Mouse (Mus musculus) liver, postnatal 0 days (tissue): ENCODE data around the gene Adipor2. TPM values are rescaled to one million over a fixed set of nuclear protein-coding genes. Genes with fewer than 3 reads are reported as not detected.

ENCODE experiments used
- ATAC-seq: fragments of 200-750 bp; cut with Nextera tagmentation; 2 replicates; pipeline ENCODE4 v1.8.0; 2017; ENCODE audit warnings: mild to moderate bottlenecking, moderate library complexity
- DNase-seq: peaks from one replicate; pipeline ENCODE4 v3.0.0-alpha.2; 2016
- H3K27ac ChIP-seq: fragments of 300-500 bp; sonication (generic); 2 replicates; pipeline ENCODE4 v1.5.1; 2014; ENCODE audit warnings: antibody characterized with exemption, moderate library complexity, mild to moderate bottlenecking, low read depth
- H3K27me3 ChIP-seq: fragments of 300-500 bp; sonication (generic); 2 replicates; pipeline ENCODE4 v1.6.1; 2014; ENCODE audit warnings: low read length, control low read depth, mixed read lengths; ENCODE audit not compliant: insufficient read depth
- H3K36me3 ChIP-seq: fragments of 300-500 bp; sonication (generic); replicated peaks from 2 replicates; pipeline ENCODE4 v1.6.1; 2014; ENCODE audit warnings: mild to moderate bottlenecking, control low read depth, low read length, moderate library complexity, mixed read lengths; ENCODE audit not compliant: insufficient read depth
- H3K4me1 ChIP-seq: fragments of 300-500 bp; sonication (generic); 2 replicates; pipeline ENCODE4 v1.6.1; 2014; ENCODE audit warnings: antibody characterized with exemption, mild to moderate bottlenecking, control low read depth; ENCODE audit not compliant: insufficient read depth
- H3K4me2 ChIP-seq: fragments of 300-500 bp; sonication (generic); 2 replicates; pipeline ENCODE4 v1.6.1; 2014; ENCODE audit warnings: low read depth, mild to moderate bottlenecking, low read length, moderate library complexity, mixed read lengths
- H3K4me3 ChIP-seq: fragments of 300-500 bp; sonication (generic); 2 replicates; pipeline ENCODE4 v1.5.1; 2014; ENCODE audit warnings: low read depth, low read length
- H3K9ac ChIP-seq: fragments of 300-500 bp; sonication (generic); replicated peaks from 2 replicates; pipeline ENCODE4 v1.6.1; 2014; ENCODE audit warnings: mild to moderate bottlenecking, moderate library complexity
- H3K9me3 ChIP-seq: fragments of 300-500 bp; sonication (generic); 2 replicates; pipeline ENCODE4 v1.6.1; 2016; ENCODE audit warnings: mild to moderate bottlenecking, control low read depth, low read length, mixed read lengths
- CTCF ChIP-seq: sonication (generic); IDR thresholded peaks from 2 replicates; pipeline ENCODE4 v1.5.1; 2016; ENCODE audit warnings: antibody characterized with exemption, low read depth
- EP300 ChIP-seq: IDR thresholded peaks from 2 replicates; pipeline ENCODE4 v1.6.1; 2016; ENCODE audit warnings: antibody characterized with exemption, low read depth, mild to moderate bottlenecking
- WGBS: fragments of 180-500 bp; shearing (Covaris S2); extraction: QIAGEN DNeasy Blood & Tissue Kit; methylation state at CpG from one replicate; pipeline ENCODE4 v1.1.7; 2014; ENCODE audit not compliant: insufficient replicate concordance; 5-methylcytosine and 5-hydroxymethylcytosine counted together
- polyA plus RNA-seq: library from polyadenylated mRNA; unstranded; fragments of >200 nt; fragmentation: Nextera tagmentation; extraction: Ambion mirVana; gene quantifications from 2 replicates; pipeline ENCODE4 v1.2.1, GENCODE M21; 2015

Adipor2 gene
- polyA plus RNA-seq, 1 experiment from 2014 or later: 58.6 TPM

GRCm38 (mm10) chr6:119321752-119322151 lies 95.8 kb downstream of the Adipor2 start:
- Histone ChIP-seq H3K36me3 (no peaks in the 10 kb centered on the region), H3K4me3 (no peak overlapping the region), H3K27ac (no peak overlapping the region), H3K4me1 (no peaks in the 10 kb centered on the region), H3K4me2 (no peak overlapping the region), H3K9me3 (0 out of 2 replicates have a peak, but pooled peaks cover 2% of the 10 kb centered on the region), H3K27me3 (0 out of 2 replicates have a peak, but pooled peaks cover 3% of the 10 kb centered on the region), H3K9ac (no peak overlapping the region)
- no peak for ATAC-seq
- TF ChIP-seq CTCF (no peak), EP300 (no peak)
- WGBS: 66% methylated on average over 7 of the region's 7 CpGs
- no peak for DNase-seq

- Histone ChIP-seq H3K4me2 (no peak overlapping the region), H3K36me3 (no peaks in the 10 kb centered on the region), H3K9ac (no peak overlapping the region), H3K9me3 (0 out of 2 replicates have a peak, but pooled peaks cover 2% of the 10 kb centered on the region), H3K27me3 (0 out of 2 replicates have a peak, but pooled peaks cover 3% of the 10 kb centered on the region), H3K4me3 (no peak overlapping the region), H3K4me1 (no peaks in the 10 kb centered on the region), H3K27ac (no peak overlapping the region)
- TF ChIP-seq CTCF (no peak), EP300 (no peak)
- 42% methylated on average over 16 of the region's 16 CpGs for WGBS
- no peak for ATAC-seq
- DNase-seq: peak; percentile 33
These were observed 97.0 kb downstream of the Adipor2 start for GRCm38 (mm10) chr6:119320481-119320880.

GRCm38 (mm10) chr6:119319358-119319757 lies 98.1 kb downstream of the Adipor2 start:
- Histone ChIP-seq H3K27ac (no peak overlapping the region), H3K4me2 (no peak overlapping the region), H3K4me3 (no peak overlapping the region), H3K36me3 (no peaks in the 10 kb centered on the region), H3K9me3 (0 out of 2 replicates have a peak, but pooled peaks cover 2% of the 10 kb centered on the region), H3K9ac (no peak overlapping the region), H3K27me3 (0 out of 2 replicates have a peak, but pooled peaks cover 3% of the 10 kb centered on the region), H3K4me1 (no peaks in the 10 kb centered on the region)
- no peak for DNase-seq
- 64% methylated on average over 2 of the region's 2 CpGs for WGBS
- TF ChIP-seq CTCF: peak; percentile 46
- TF ChIP-seq EP300: no peak
- no peak for ATAC-seq

- Histone ChIP-seq H3K36me3 (no peaks in the 10 kb centered on the region), H3K4me3 (no peak overlapping the region), H3K4me1 (no peaks in the 10 kb centered on the region), H3K9ac (no peak overlapping the region), H3K4me2 (no peak overlapping the region), H3K9me3 (0 out of 2 replicates have a peak, but pooled peaks cover 2% of the 10 kb centered on the region), H3K27me3 (0 out of 2 replicates have a peak, but pooled peaks cover 3% of the 10 kb centered on the region), H3K27ac (no peak overlapping the region)
- DNase-seq (no peak), ATAC-seq (no peak)
- WGBS: 81% methylated on average over 9 of the region's 9 CpGs
- TF ChIP-seq EP300 (no peak), CTCF (no peak)
These were observed 98.8 kb downstream of the Adipor2 start for GRCm38 (mm10) chr6:119318732-119319131.

DNA sequence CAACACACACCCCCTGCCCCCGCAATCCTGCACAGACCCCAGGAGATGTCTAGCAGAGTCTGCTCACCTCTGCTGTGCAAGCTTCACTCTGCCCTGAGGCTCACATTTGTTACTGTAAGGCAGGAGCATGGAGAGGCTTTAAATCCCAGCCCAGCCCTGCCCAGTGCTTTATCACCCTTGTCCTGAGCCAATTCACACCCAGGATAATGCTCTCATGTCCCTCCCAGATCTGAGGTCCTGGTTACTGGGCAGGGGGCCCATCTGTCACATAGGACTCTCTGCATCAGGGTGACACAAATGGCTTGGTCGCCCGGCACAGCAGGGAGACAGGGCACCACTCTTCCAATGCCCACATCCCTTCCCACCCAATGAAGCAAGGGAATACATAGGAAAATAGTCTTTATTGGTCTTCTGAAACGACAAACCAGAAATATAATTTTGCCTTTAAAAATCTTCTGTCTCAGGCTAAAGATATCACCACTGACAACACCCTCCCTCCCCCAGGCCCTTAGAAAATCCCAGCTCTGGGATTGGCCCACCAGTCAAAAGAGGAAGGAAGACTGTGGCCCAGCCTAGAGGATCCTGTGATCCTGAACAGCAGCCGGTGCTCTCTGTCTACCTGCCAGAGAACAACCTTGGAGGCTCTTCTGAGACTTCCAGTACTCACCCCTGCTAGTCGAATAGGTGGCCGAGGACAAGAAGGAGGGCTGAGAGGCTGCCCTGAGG lies 102.6 kb downstream of the Adipor2 start:
- Histone ChIP-seq H3K27me3 (no peaks in the 10 kb centered on the region), H3K36me3 (no peaks in the 10 kb centered on the region), H3K9ac (no peak overlapping the region), H3K4me1 (no peaks in the 10 kb centered on the region), H3K9me3 (0 out of 2 replicates have a peak, but pooled peaks cover 2% of the 10 kb centered on the region), H3K4me3 (no peak overlapping the region), H3K27ac (no peak overlapping the region), H3K4me2 (no peak overlapping the region)
- TF ChIP-seq CTCF (no peak), EP300 (no peak)
- ATAC-seq: no peak
- whole genome bisulfite sequencing: 41% methylated on average over 7 of the region's 7 CpGs
- DNase-seq: no peak

GRCm38 (mm10) chr6:119313588-119314375 lies 103.7 kb downstream of the Adipor2 start:
- Histone ChIP-seq H3K9ac (no peak overlapping the region), H3K9me3 (no peaks in the 10 kb centered on the region), H3K4me1 (no peaks in the 10 kb centered on the region), H3K4me3 (no peak overlapping the region), H3K36me3 (no peaks in the 10 kb centered on the region), H3K4me2 (no peak overlapping the region), H3K27ac (no peak overlapping the region), H3K27me3 (no peaks in the 10 kb centered on the region)
- 64% methylated on average over 14 of the region's 14 CpGs for WGBS
- ATAC-seq: no peak
- DNase-seq: no peak
- no peak for TF ChIP-seq EP300
- TF ChIP-seq CTCF: no peak
